Mouse (Mus musculus): ENCODE measurements around the gene Scgb1b10. TPM values are rescaled to one million over a fixed set of nuclear protein-coding genes. Genes with fewer than 3 reads are reported as not detected.
"Not testable (repeated sequence)": the region's sequence is repeated elsewhere in the genome, so short reads cannot be mapped to it uniquely, and the experiment has no call there.

The Scgb1b10 gene
- polyA plus RNA-seq (2015; fragmentation: Nextera tagmentation; extraction: Ambion mirVana) = not detected in 2 replicates

DNA sequence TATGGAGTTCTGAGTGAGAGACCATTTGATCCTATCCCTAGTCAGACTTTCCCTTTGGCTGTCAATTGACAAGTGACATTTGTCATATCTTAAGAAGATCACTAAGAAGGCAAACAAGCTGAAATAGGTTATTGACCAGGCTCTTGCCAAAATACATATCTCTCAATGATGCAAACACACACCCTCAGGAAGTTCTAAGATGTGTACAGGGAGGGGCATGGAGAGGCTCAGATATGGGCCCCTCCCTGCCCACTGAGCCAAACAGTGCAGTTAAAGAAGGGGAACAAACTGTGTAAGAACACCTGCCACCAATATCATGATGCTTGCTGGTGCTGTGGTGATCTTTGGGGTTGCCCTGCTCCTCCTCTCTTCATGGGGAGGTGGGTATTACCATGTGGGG, at the start of gene Scgb1b10:
Gene Scgb1b10, plus strand, starts transcription at position 301 of the 400 bp plus-strand sequence.
- not testable (repeated sequence) for H3K27me3 ChIP-seq (ENCODE audit: control insufficient read depth, insufficient read depth, low read length); ATAC-seq (replicated peaks; ENCODE audit: extremely low read depth, insufficient read depth, low FRiP score); H3K9ac ChIP-seq (ENCODE audit: low read length); H3K4me2 ChIP-seq (ENCODE audit: low read depth, low read length); H3K27ac ChIP-seq (ENCODE audit: low read length); H3K4me1 ChIP-seq (ENCODE audit: control insufficient read depth, insufficient read depth, low read length); H3K9me3 ChIP-seq (replicated peaks; ENCODE audit: control insufficient read depth, low read length); H3K4me3 ChIP-seq (ENCODE audit: low read length); H3K36me3 ChIP-seq (ENCODE audit: control insufficient read depth, insufficient read depth)

Other genes with a start within 250 kb of the Scgb1b10 start
- not detected in 2 replicates for gene Scgb2b11, start 110.3 kb downstream of the Scgb1b10 start, polyA plus RNA-seq (2015; fragmentation: Nextera tagmentation; extraction: Ambion mirVana)
- not detected in 2 replicates for gene Scgb1b11, start 122.0 kb downstream of the Scgb1b10 start, polyA plus RNA-seq (2015; fragmentation: Nextera tagmentation; extraction: Ambion mirVana)
- not detected in 2 replicates for gene Scgb2b12, start 226.4 kb downstream of the Scgb1b10 start, polyA plus RNA-seq (2015; fragmentation: Nextera tagmentation; extraction: Ambion mirVana)
- gene Scgb1b12, start 233.3 kb downstream of the Scgb1b10 start, polyA plus RNA-seq (2015; fragmentation: Nextera tagmentation; extraction: Ambion mirVana) = not detected in 2 replicates

Measured in heart, embryonic 16.5 days (tissue).